Mouse (Mus musculus) adrenal gland, adult (tissue): Measurements from ENCODE around the gene Ticam1.

Experiments
- DNase-seq, 2 experiments: peaks; one replicate each; pipeline ENCODE4 v3.0.0; 2022 to 2023; ENCODE audit warnings: low spot score in 1 of 2; ENCODE audit not compliant: inconsistent age in 2 of 2

The Ticam1 gene

DNA sequence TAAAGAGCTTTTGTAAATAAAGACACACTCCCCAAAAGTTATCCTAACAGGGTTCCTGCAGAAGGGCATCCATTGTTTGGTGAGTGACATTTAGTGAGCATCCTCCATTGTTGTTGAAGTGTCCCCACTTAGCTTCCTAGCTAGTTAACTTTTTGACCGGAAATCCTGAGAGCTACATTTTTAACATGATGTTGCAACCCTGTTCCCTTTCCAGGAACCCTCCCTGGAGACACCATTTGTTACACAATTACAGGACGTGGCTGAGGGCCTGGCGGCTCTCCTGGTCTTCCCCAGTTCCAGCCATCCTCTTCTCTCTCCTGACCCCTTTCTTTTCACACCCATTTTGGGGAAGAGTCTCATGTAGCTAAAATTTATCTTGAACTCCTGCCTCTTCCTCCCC, 56.8 kb downstream of the Ticam1 start:
- DNase-seq: peak; percentile 40 to 80
